In genomic region chr14:31640346-31640889, GRCm38 (mm10) we compare ENCODE assay signal across 8 mouse cellular contexts. TPM values are rescaled to one million over a fixed set of nuclear protein-coding genes. Genes with fewer than 3 reads are reported as not detected.
DNase-seq lines count a peak whose midpoint lies in the region; ATAC-seq and TF ChIP-seq lines count a peak whose summit lies in the region.

Gene Gm49387 (minus strand): TSS chr14:31640878.

- 0 out of 2 replicates have a peak, but pooled peaks have one; percentile 29 for ATAC-seq in cerebellum, adult (ENCODE audit: insufficient number of reproducible peaks, low FRiP score, low TSS enrichment)
- ATAC-seq in intestine, postnatal 0 days: no peak
- peak; percentile 57 for ATAC-seq in neural tube, embryonic 12.5 days (ENCODE audit: low FRiP score, low read depth)

- H3K27me3 ChIP-seq in spleen, adult 2 months (ENCODE audit: control insufficient read depth, insufficient read depth, low read length): no peaks in the 10 kb centered on the region
- no peaks in the 10 kb centered on the region for H3K27me3 ChIP-seq in intestine, postnatal 0 days (replicated peaks; ENCODE audit: control insufficient read depth, insufficient read depth, low read length)
- H3K27me3 ChIP-seq in neural tube, embryonic 12.5 days (replicated peaks): no peaks in the 10 kb centered on the region

- peak within 1 kb of the TSS; percentile 80 for H3K4me3 ChIP-seq in spleen, adult 2 months (ENCODE audit: extremely low read depth, insufficient read depth, insufficient read length)
- H3K4me3 ChIP-seq in intestine, postnatal 0 days (ENCODE audit: low read depth, low read length): peak within 1 kb of the TSS; percentile 64
- H3K4me3 ChIP-seq in neural tube, embryonic 12.5 days: peak within 1 kb of the TSS; percentile 64

- H3K9ac ChIP-seq in intestine, postnatal 0 days (ENCODE audit: low read depth, low read length): peak within 1 kb of the TSS; percentile 63
- peak within 1 kb of the TSS; percentile 65 for H3K9ac ChIP-seq in neural tube, embryonic 12.5 days

- H3K27ac ChIP-seq in spleen, adult 2 months (ENCODE audit: insufficient read depth, low read length): peak within 1 kb of the TSS; percentile 87
- H3K27ac ChIP-seq in intestine, postnatal 0 days (ENCODE audit: low read depth, low read length): peak within 1 kb of the TSS; percentile 84
- H3K27ac ChIP-seq in neural tube, embryonic 12.5 days: no peak within 1 kb of the TSS

- no peaks in the 10 kb centered on the region for H3K36me3 ChIP-seq in spleen, adult 2 months (ENCODE audit: control insufficient read depth, insufficient read depth, low read length)
- no peaks in the 10 kb centered on the region for H3K36me3 ChIP-seq in intestine, postnatal 0 days (ENCODE audit: control insufficient read depth, insufficient read depth)
- no peaks in the 10 kb centered on the region for H3K36me3 ChIP-seq in neural tube, embryonic 12.5 days

- WGBS in spleen, adult 2 months: 2% methylated on average over 26 of the region's 26 CpGs
- 2% methylated on average over 26 of the region's 26 CpGs for WGBS in intestine, postnatal 0 days
- 3% methylated on average over 26 of the region's 26 CpGs for WGBS in neural tube, embryonic 12.5 days

- peaks cover 2% of the 10 kb centered on the region; the same call in 1 of the 2 replicates for H3K4me1 ChIP-seq in spleen, adult 2 months (ENCODE audit: control insufficient read depth, insufficient read depth, insufficient read length)
- peaks cover 3% of the 10 kb centered on the region; the same call in 1 of the 2 replicates for H3K4me1 ChIP-seq in intestine, postnatal 0 days (replicated peaks; ENCODE audit: control insufficient read depth, insufficient read depth, low read length)
- peaks cover 7% of the 10 kb centered on the region; the same call in 1 of the 2 replicates for H3K4me1 ChIP-seq in neural tube, embryonic 12.5 days

- peak within 1 kb of the TSS; percentile 88 for H3K4me2 ChIP-seq in intestine, postnatal 0 days (replicated peaks; ENCODE audit: low read depth)
- peak within 1 kb of the TSS; percentile 90 for H3K4me2 ChIP-seq in neural tube, embryonic 12.5 days (replicated peaks)

- no peak for TF ChIP-seq CTCF in spleen, adult 2 months (IDR thresholded peaks at IDR 0.05; ENCODE audit: extremely low read depth, insufficient read depth, insufficient read length, insufficient replicate concordance)
- no peak for TF ChIP-seq CTCF in intestine, postnatal 0 days (IDR thresholded peaks at IDR 0.05; ENCODE audit: low read depth)

- no peak for TF ChIP-seq POLR2A in spleen, adult 2 months (IDR thresholded peaks at IDR 0.05; ENCODE audit: low read depth, low read length)

- no peak for DNase-seq in cerebellum, adult 11-12 months
- DNase-seq in spleen, adult 2 months (ENCODE audit: low read depth in 1 of 2, low spot score in 2 of 2): no peak
- no peak for DNase-seq in spleen, adult 12 weeks (ENCODE audit: low spot score)
- DNase-seq in spleen, postnatal 36 days (ENCODE audit: low spot score in 2 of 2): no peak
- no peak for DNase-seq in retina, postnatal 1 day

- H3K9me3 ChIP-seq in intestine, postnatal 0 days (ENCODE audit: control insufficient read depth): no peaks in the 10 kb centered on the region
- H3K9me3 ChIP-seq in neural tube, embryonic 12.5 days: no peaks in the 10 kb centered on the region

RNA-seq across cellular contexts. Expression of gene Gm49387, which starts in this region (rescaled TPM):
- 0.32 TPM in 1 of 2 replicates, not detected in the other for polyA plus RNA-seq in spleen, adult 2 months (2012; rRNA removed)
- polyA plus RNA-seq in intestine, postnatal 0 days (2015; fragmentation: Nextera tagmentation; extraction: Ambion mirVana): 0.94 TPM in 1 of 2 replicates, not detected in the other
- polyA plus RNA-seq in neural tube, embryonic 12.5 days (2016; fragmentation: Nextera tagmentation; extraction: Ambion mirVana): 0.15 TPM in 1 of 2 replicates, not detected in the other

Comparison
In these comparisons a context has a peak if more than half of its experiments do, and no peak if none do; other contexts are left out.
1. Peak in ATAC-seq, H3K4me3 ChIP-seq, H3K9ac ChIP-seq and H3K4me2 ChIP-seq in neural tube, embryonic 12.5 days; RNA of the gene not detected or under 1 TPM.